Mouse (Mus musculus): ENCODE measurements around the gene St6galnac5. TPM values are rescaled to one million over a fixed set of nuclear protein-coding genes. Genes with fewer than 3 reads are reported as not detected.
A peak's percentile ranks its signal among the peaks of the same experiment; 100 is the strongest.

Gene St6galnac5
- polyA plus RNA-seq, 1 experiment from 2014 or later = 19.3 TPM

- peaks cover 20% of the 10 kb centered on the region for H3K4me1 ChIP-seq (replicated peaks)
- no peak for ATAC-seq (ENCODE audit: low FRiP score, low read depth)
Measured at GRCm38 (mm10) chr3:152928287-152928975, 53.6 kb downstream of the St6galnac5 start.

DNA sequence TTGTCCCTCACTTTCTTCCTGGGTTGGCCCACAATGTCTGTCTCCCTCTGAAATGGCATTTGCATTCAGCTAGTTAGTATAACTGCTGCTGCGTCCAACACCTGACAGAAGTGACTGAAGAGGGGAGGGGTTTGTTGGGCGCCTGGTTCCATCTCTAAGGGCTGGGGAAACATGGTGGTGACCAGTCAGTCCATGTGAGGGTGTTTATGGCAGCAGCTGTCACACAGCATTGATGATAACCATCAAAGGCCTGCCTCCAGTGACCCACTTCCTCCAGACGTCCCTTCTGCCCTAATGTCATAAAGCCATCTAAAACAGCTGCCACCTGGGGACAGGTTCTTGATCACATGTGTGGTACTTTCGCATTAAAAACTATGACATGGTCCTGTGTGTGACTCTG, 55.9 kb downstream of the St6galnac5 start:
- WGBS = 78% methylated on average over 4 of the region's 4 CpGs

More at GRCm38 (mm10) chr3:152928287-152928975, 53.6 kb downstream of the St6galnac5 start:
- no peaks in the 10 kb centered on the region for H3K9me3 ChIP-seq
- H3K36me3 ChIP-seq = no peaks in the 10 kb centered on the region
- WGBS = 61% methylated on average over 13 of the region's 13 CpGs
- H3K4me2 ChIP-seq = no peak overlapping the region
- H3K4me3 ChIP-seq = no peak overlapping the region
- 0 out of 2 replicates have a peak overlapping the region, but pooled peaks have one; percentile 3 for H3K9ac ChIP-seq
- peak overlapping the region; percentile 13; the same call in 1 of the 2 replicates for H3K27ac ChIP-seq (replicated peaks)
- H3K27me3 ChIP-seq = no peaks in the 10 kb centered on the region

DNA sequence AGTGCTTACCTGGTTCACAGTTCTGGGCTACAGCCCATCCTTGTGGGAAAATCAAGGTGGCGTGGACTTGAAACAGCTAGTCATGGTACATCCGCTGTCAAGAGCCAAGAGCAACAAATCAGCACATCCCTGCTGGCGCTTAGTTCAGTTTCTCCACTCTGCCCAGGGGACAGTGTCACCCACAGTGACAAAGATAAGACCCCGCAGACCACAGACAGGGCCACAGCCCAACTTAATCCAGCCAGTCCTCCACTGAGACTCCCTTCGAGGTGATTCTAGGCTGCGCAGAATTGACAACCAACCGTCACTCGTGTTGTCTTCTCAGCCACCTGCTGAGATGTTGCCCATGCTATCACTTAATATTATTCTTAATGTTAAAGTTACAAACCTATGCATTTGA, 56.7 kb downstream of the St6galnac5 start:
- Histone ChIP-seq H3K36me3 (no peaks in the 10 kb centered on the region), H3K27ac (replicated peaks) (no peak overlapping the region), H3K9me3 (no peaks in the 10 kb centered on the region), H3K27me3 (no peaks in the 10 kb centered on the region), H3K4me1 (replicated peaks) (peaks cover 20% of the 10 kb centered on the region), H3K4me3 (no peak overlapping the region), H3K4me2 (no peak overlapping the region), H3K9ac (no peak overlapping the region)
- no peak for ATAC-seq (ENCODE audit: low FRiP score, low read depth)
- WGBS = 93% methylated on average over 8 of the region's 8 CpGs

More for the DNA sequence above, 55.9 kb downstream of the St6galnac5 start:
- H3K9me3 ChIP-seq = no peaks in the 10 kb centered on the region
- H3K4me1 ChIP-seq (replicated peaks) = peaks cover 20% of the 10 kb centered on the region
- H3K9ac ChIP-seq = no peak overlapping the region
- H3K4me2 ChIP-seq = no peak overlapping the region
- no peaks in the 10 kb centered on the region for H3K27me3 ChIP-seq
- no peak for ATAC-seq (ENCODE audit: low FRiP score, low read depth)
- H3K36me3 ChIP-seq = no peaks in the 10 kb centered on the region
- no peak overlapping the region for H3K4me3 ChIP-seq
- no peak overlapping the region for H3K27ac ChIP-seq (replicated peaks)

- no peaks in the 10 kb centered on the region for H3K36me3 ChIP-seq
- no peak overlapping the region for H3K4me2 ChIP-seq
- H3K4me1 ChIP-seq (replicated peaks) = peaks cover 10% of the 10 kb centered on the region
- H3K9ac ChIP-seq = no peak overlapping the region
- H3K4me3 ChIP-seq = no peak overlapping the region
- WGBS = 67% methylated on average over 15 of the region's 15 CpGs
- H3K27ac ChIP-seq (replicated peaks) = no peak overlapping the region
- ATAC-seq (ENCODE audit: low FRiP score, low read depth) = no peak
- no peaks in the 10 kb centered on the region for H3K9me3 ChIP-seq
- no peaks in the 10 kb centered on the region for H3K27me3 ChIP-seq
Measured at GRCm38 (mm10) chr3:152923530-152923929, 58.5 kb downstream of the St6galnac5 start.

GRCm38 (mm10) chr3:152920365-152920764, 61.7 kb downstream of the St6galnac5 start:
- Histone ChIP-seq H3K36me3 (no peaks in the 10 kb centered on the region), H3K9me3 (no peaks in the 10 kb centered on the region), H3K4me2 (no peak overlapping the region), H3K4me1 (replicated peaks) (0 out of 2 replicates have a peak, but pooled peaks cover 2% of the 10 kb centered on the region), H3K27ac (replicated peaks) (no peak overlapping the region), H3K4me3 (no peak overlapping the region), H3K27me3 (no peaks in the 10 kb centered on the region), H3K9ac (no peak overlapping the region)
- WGBS = 76% methylated on average over 3 of the region's 3 CpGs
- ATAC-seq (ENCODE audit: low FRiP score, low read depth) = no peak

GRCm38 (mm10) chr3:152919101-152919500, 62.9 kb downstream of the St6galnac5 start:
- ATAC-seq (ENCODE audit: low FRiP score, low read depth) = no peak
- 0 out of 2 replicates have a peak, but pooled peaks cover 2% of the 10 kb centered on the region for H3K4me1 ChIP-seq (replicated peaks)

DNA sequence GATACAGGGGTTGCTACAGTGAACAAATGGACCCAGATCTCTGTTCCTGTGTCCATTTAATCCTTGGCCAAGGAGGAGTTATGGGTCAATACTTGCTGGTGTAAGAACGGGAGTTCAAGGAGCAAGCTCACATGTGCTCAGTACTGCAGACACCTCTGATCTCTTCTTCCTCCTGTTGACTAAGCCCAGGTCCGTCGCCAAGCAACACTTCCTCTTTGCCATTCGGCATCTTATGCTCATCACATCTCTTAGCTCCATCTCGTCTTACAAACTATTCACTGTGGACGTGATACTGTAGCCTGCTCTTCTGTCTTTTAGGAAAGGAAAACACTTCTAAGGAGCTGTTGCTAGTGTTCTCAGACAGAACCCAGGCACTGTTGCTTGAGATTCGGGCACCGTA, 64.5 kb downstream of the St6galnac5 start:
- no peaks in the 10 kb centered on the region for H3K27me3 ChIP-seq
- no peak overlapping the region for H3K27ac ChIP-seq (replicated peaks)
- H3K36me3 ChIP-seq = no peaks in the 10 kb centered on the region
- H3K9ac ChIP-seq = no peak overlapping the region
- 84% methylated on average over 8 of the region's 8 CpGs for WGBS
- H3K9me3 ChIP-seq = no peaks in the 10 kb centered on the region
- H3K4me2 ChIP-seq = no peak overlapping the region
- no peaks in the 10 kb centered on the region for H3K4me1 ChIP-seq (replicated peaks)
- H3K4me3 ChIP-seq = no peak overlapping the region
- no peak for ATAC-seq (ENCODE audit: low FRiP score, low read depth)

More at GRCm38 (mm10) chr3:152919101-152919500, 62.9 kb downstream of the St6galnac5 start:
- 74% methylated on average over 10 of the region's 10 CpGs for WGBS
- Histone ChIP-seq H3K4me3 (no peak overlapping the region), H3K36me3 (no peaks in the 10 kb centered on the region), H3K27ac (replicated peaks) (no peak overlapping the region), H3K27me3 (no peaks in the 10 kb centered on the region), H3K9ac (no peak overlapping the region), H3K9me3 (no peaks in the 10 kb centered on the region), H3K4me2 (no peak overlapping the region)

DNA sequence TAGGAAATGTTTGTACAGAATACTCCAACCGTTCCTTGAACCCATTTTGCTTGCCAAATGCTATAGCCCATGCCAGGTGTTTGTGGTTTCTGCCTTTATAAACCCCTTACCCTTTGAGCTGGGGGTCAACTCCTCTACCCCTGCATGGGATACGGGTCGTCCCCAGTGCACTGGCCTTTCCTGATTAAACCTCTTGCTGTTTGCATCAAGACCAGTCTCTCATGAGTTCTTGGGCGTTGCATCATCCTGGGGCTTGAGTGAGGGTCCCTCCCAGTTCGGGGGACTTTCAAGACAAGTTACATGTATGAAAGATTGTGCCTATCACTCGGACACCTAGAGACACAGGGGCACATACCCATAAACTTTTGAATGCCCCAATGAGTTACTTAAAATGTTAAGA, 67.7 kb downstream of the St6galnac5 start:
- Histone ChIP-seq H3K27me3 (no peaks in the 10 kb centered on the region), H3K9ac (no peak overlapping the region), H3K36me3 (no peaks in the 10 kb centered on the region), H3K9me3 (no peaks in the 10 kb centered on the region), H3K4me1 (replicated peaks) (no peaks in the 10 kb centered on the region), H3K27ac (replicated peaks) (no peak overlapping the region), H3K4me3 (no peak overlapping the region), H3K4me2 (no peak overlapping the region)
- no peak for ATAC-seq (ENCODE audit: low FRiP score, low read depth)
- 90% methylated on average over 6 of the region's 6 CpGs for WGBS

- no peak for ATAC-seq (ENCODE audit: low FRiP score, low read depth)
Measured at GRCm38 (mm10) chr3:152913625-152914024, 68.4 kb downstream of the St6galnac5 start.

GRCm38 (mm10) chr3:152913150-152913549, 68.9 kb downstream of the St6galnac5 start:
- H3K4me3 ChIP-seq = no peak overlapping the region
- H3K4me2 ChIP-seq = no peak overlapping the region
- no peak for ATAC-seq (ENCODE audit: low FRiP score, low read depth)
- H3K9ac ChIP-seq = no peak overlapping the region
- WGBS = 95% methylated on average over 10 of the region's 10 CpGs
- no peaks in the 10 kb centered on the region for H3K4me1 ChIP-seq (replicated peaks)
- no peak overlapping the region for H3K27ac ChIP-seq (replicated peaks)
- H3K36me3 ChIP-seq = no peaks in the 10 kb centered on the region
- H3K9me3 ChIP-seq = no peaks in the 10 kb centered on the region
- H3K27me3 ChIP-seq = no peaks in the 10 kb centered on the region

More at GRCm38 (mm10) chr3:152913625-152914024, 68.4 kb downstream of the St6galnac5 start:
- H3K4me1 ChIP-seq (replicated peaks) = no peaks in the 10 kb centered on the region
- H3K27me3 ChIP-seq = no peaks in the 10 kb centered on the region
- no peak overlapping the region for H3K27ac ChIP-seq (replicated peaks)
- H3K9me3 ChIP-seq = no peaks in the 10 kb centered on the region
- no peaks in the 10 kb centered on the region for H3K36me3 ChIP-seq
- no peak overlapping the region for H3K4me2 ChIP-seq
- H3K9ac ChIP-seq = no peak overlapping the region
- no peak overlapping the region for H3K4me3 ChIP-seq
- WGBS = 96% methylated on average over 3 of the region's 3 CpGs

GRCm38 (mm10) chr3:152912216-152913101, 69.6 kb downstream of the St6galnac5 start:
- Histone ChIP-seq H3K36me3 (no peaks in the 10 kb centered on the region), H3K4me1 (replicated peaks) (no peaks in the 10 kb centered on the region), H3K27ac (replicated peaks) (no peak overlapping the region), H3K9me3 (no peaks in the 10 kb centered on the region), H3K27me3 (no peaks in the 10 kb centered on the region), H3K4me3 (no peak overlapping the region), H3K9ac (no peak overlapping the region), H3K4me2 (no peak overlapping the region)
- no peak for ATAC-seq (ENCODE audit: low FRiP score, low read depth)
- 83% methylated on average over 23 of the region's 23 CpGs for WGBS

- H3K9ac ChIP-seq = no peak overlapping the region
- H3K27ac ChIP-seq (replicated peaks) = no peak overlapping the region
- no peaks in the 10 kb centered on the region for H3K27me3 ChIP-seq
- 82% methylated on average over 4 of the region's 4 CpGs for WGBS
- H3K4me1 ChIP-seq (replicated peaks) = no peaks in the 10 kb centered on the region
- no peak for ATAC-seq (ENCODE audit: low FRiP score, low read depth)
- no peak overlapping the region for H3K4me2 ChIP-seq
- H3K9me3 ChIP-seq = no peaks in the 10 kb centered on the region
- no peaks in the 10 kb centered on the region for H3K36me3 ChIP-seq
- H3K4me3 ChIP-seq = no peak overlapping the region
Measured at GRCm38 (mm10) chr3:152911578-152911977, 70.5 kb downstream of the St6galnac5 start.
